Mouse (Mus musculus): ENCODE measurements around the gene Kit.

GRCm38 (mm10) chr5:75590961-75591360 lies 16.2 kb downstream of the Kit start:
- no peak for TF ChIP-seq CTCF (IDR thresholded peaks at IDR 0.05; ENCODE audit: extremely low read depth, insufficient read depth, low read length)
- TF ChIP-seq POLR2A (IDR thresholded peaks at IDR 0.05; ENCODE audit: extremely low read depth, insufficient read depth, low read length), result no peak

All from cortical plate, adult 2 months (tissue).